Mouse (Mus musculus): ENCODE measurements at regions not wholly inside any gene's neighbourhood (a gene's known extent, or its start where the extent isn't known, plus 50 kb on each side); places are given as distances from the start of the nearest gene placed in this dataset.

GRCm38 (mm10) chr2:129883417-129883816 is 83.1 kb downstream of the Stk35 start:
- ATAC-seq (ENCODE audit: low read depth): no peak
- WGBS (ENCODE audit: insufficient replicate concordance): 27% methylated on average over 6 of the region's 6 CpGs
- Histone ChIP-seq H3K9ac (no peak overlapping the region), H3K4me3 (replicated peaks) (no peak overlapping the region), H3K4me2 (no peak overlapping the region), H3K36me3 (no peaks in the 10 kb centered on the region), H3K27ac (no peak overlapping the region), H3K27me3 (no peaks in the 10 kb centered on the region), H3K9me3 (replicated peaks) (no peaks in the 10 kb centered on the region), H3K4me1 (replicated peaks) (no peaks in the 10 kb centered on the region)
- DNase-seq: no peak

GRCm38 (mm10) chr2:129884316-129884715 is 84.0 kb downstream of the Stk35 start:
- ATAC-seq (ENCODE audit: low read depth) (no peak), DNase-seq (no peak)
- H3K36me3 ChIP-seq: no peaks in the 10 kb centered on the region
- H3K4me1 ChIP-seq (replicated peaks): no peaks in the 10 kb centered on the region
- H3K9ac ChIP-seq: no peak overlapping the region
- 76% methylated on average over 3 of the region's 3 CpGs for WGBS (ENCODE audit: insufficient replicate concordance)
- no peaks in the 10 kb centered on the region for H3K9me3 ChIP-seq (replicated peaks)
- no peak overlapping the region for H3K4me3 ChIP-seq (replicated peaks)
- no peaks in the 10 kb centered on the region for H3K27me3 ChIP-seq
- no peak overlapping the region for H3K4me2 ChIP-seq
- H3K27ac ChIP-seq: no peak overlapping the region

- whole genome bisulfite sequencing (ENCODE audit: insufficient replicate concordance): 79% methylated on average over 7 of the region's 7 CpGs
- no peak overlapping the region for H3K9ac ChIP-seq
Observed at GRCm38 (mm10) chr2:129885536-129885935, 85.2 kb downstream of the Stk35 start.

GRCm38 (mm10) chr2:129893231-129893630 is 92.9 kb downstream of the Stk35 start:
- no peak overlapping the region for H3K27ac ChIP-seq

More at GRCm38 (mm10) chr2:129885536-129885935, 85.2 kb downstream of the Stk35 start:
- Histone ChIP-seq H3K4me1 (replicated peaks) (no peaks in the 10 kb centered on the region), H3K27ac (no peak overlapping the region), H3K36me3 (no peaks in the 10 kb centered on the region), H3K9me3 (replicated peaks) (no peaks in the 10 kb centered on the region), H3K4me2 (no peak overlapping the region), H3K4me3 (replicated peaks) (no peak overlapping the region), H3K27me3 (no peaks in the 10 kb centered on the region)
- DNase-seq (no peak), ATAC-seq (ENCODE audit: low read depth) (no peak)

GRCm38 (mm10) chr2:129893832-129894231 is 93.5 kb downstream of the Stk35 start:
- DNase-seq: no peak
- Histone ChIP-seq H3K9me3 (replicated peaks) (no peaks in the 10 kb centered on the region), H3K36me3 (no peaks in the 10 kb centered on the region), H3K27me3 (no peaks in the 10 kb centered on the region), H3K4me3 (replicated peaks) (no peak overlapping the region), H3K4me1 (replicated peaks) (no peaks in the 10 kb centered on the region), H3K4me2 (no peak overlapping the region), H3K27ac (no peak overlapping the region), H3K9ac (no peak overlapping the region)
- WGBS (ENCODE audit: insufficient replicate concordance): 67% methylated on average over 5 of the region's 5 CpGs
- ATAC-seq (ENCODE audit: low read depth): no peak

More at GRCm38 (mm10) chr2:129893231-129893630, 92.9 kb downstream of the Stk35 start:
- 27% methylated on average over 7 of the region's 7 CpGs for WGBS (ENCODE audit: insufficient replicate concordance)
- no peak overlapping the region for H3K4me2 ChIP-seq
- H3K27me3 ChIP-seq: no peaks in the 10 kb centered on the region
- H3K9me3 ChIP-seq (replicated peaks): no peaks in the 10 kb centered on the region
- ATAC-seq (ENCODE audit: low read depth) (no peak), DNase-seq (no peak)
- no peak overlapping the region for H3K9ac ChIP-seq
- H3K36me3 ChIP-seq: no peaks in the 10 kb centered on the region
- no peaks in the 10 kb centered on the region for H3K4me1 ChIP-seq (replicated peaks)
- no peak overlapping the region for H3K4me3 ChIP-seq (replicated peaks)

GRCm38 (mm10) chr2:129894906-129895305 is 94.6 kb downstream of the Stk35 start:
- DNase-seq (no peak), ATAC-seq (ENCODE audit: low read depth) (no peak)
- Histone ChIP-seq H3K27me3 (no peaks in the 10 kb centered on the region), H3K4me2 (no peak overlapping the region), H3K4me3 (replicated peaks) (no peak overlapping the region), H3K27ac (no peak overlapping the region), H3K36me3 (no peaks in the 10 kb centered on the region), H3K4me1 (replicated peaks) (no peaks in the 10 kb centered on the region), H3K9me3 (replicated peaks) (no peaks in the 10 kb centered on the region), H3K9ac (no peak overlapping the region)
- 42% methylated on average over 8 of the region's 8 CpGs for WGBS (ENCODE audit: insufficient replicate concordance)

GRCm38 (mm10) chr2:129895369-129895768 is 95.1 kb downstream of the Stk35 start:
- Histone ChIP-seq H3K36me3 (no peaks in the 10 kb centered on the region), H3K4me1 (replicated peaks) (no peaks in the 10 kb centered on the region), H3K4me2 (no peak overlapping the region), H3K27me3 (no peaks in the 10 kb centered on the region), H3K4me3 (replicated peaks) (no peak overlapping the region), H3K9me3 (replicated peaks) (no peaks in the 10 kb centered on the region), H3K9ac (no peak overlapping the region), H3K27ac (no peak overlapping the region)
- WGBS (ENCODE audit: insufficient replicate concordance): 26% methylated on average over 6 of the region's 6 CpGs
- DNase-seq (no peak), ATAC-seq (ENCODE audit: low read depth) (no peak)

- H3K4me3 ChIP-seq (replicated peaks): no peak overlapping the region
- ATAC-seq (ENCODE audit: low read depth): no peak
- WGBS (ENCODE audit: insufficient replicate concordance): 63% methylated on average over 4 of the region's 4 CpGs
Observed at GRCm38 (mm10) chr2:129896696-129897095, 96.4 kb downstream of the Stk35 start.

GRCm38 (mm10) chr2:129903383-129904135 is 103.2 kb downstream of the Stk35 start:
- no peak overlapping the region for H3K4me3 ChIP-seq (replicated peaks)
- H3K4me2 ChIP-seq: no peak overlapping the region
- 12% methylated on average over 4 of the region's 4 CpGs for WGBS (ENCODE audit: insufficient replicate concordance)
- H3K36me3 ChIP-seq: no peaks in the 10 kb centered on the region
- DNase-seq: no peak
- no peak overlapping the region for H3K9ac ChIP-seq
- no peaks in the 10 kb centered on the region for H3K9me3 ChIP-seq (replicated peaks)
- no peak for ATAC-seq (ENCODE audit: low read depth)
- peaks cover 11% of the 10 kb centered on the region for H3K4me1 ChIP-seq (replicated peaks)
- H3K27me3 ChIP-seq: peaks cover 7% of the 10 kb centered on the region
- H3K27ac ChIP-seq: no peak overlapping the region

More at GRCm38 (mm10) chr2:129896696-129897095, 96.4 kb downstream of the Stk35 start:
- H3K36me3 ChIP-seq: no peaks in the 10 kb centered on the region
- no peak for DNase-seq
- H3K27ac ChIP-seq: no peak overlapping the region
- no peaks in the 10 kb centered on the region for H3K4me1 ChIP-seq (replicated peaks)
- H3K4me2 ChIP-seq: no peak overlapping the region
- H3K9ac ChIP-seq: no peak overlapping the region
- no peaks in the 10 kb centered on the region for H3K9me3 ChIP-seq (replicated peaks)
- H3K27me3 ChIP-seq: no peaks in the 10 kb centered on the region

GRCm38 (mm10) chr2:129904753-129905152 is 104.4 kb downstream of the Stk35 start:
- Histone ChIP-seq H3K4me2 (no peak overlapping the region), H3K9ac (no peak overlapping the region), H3K4me3 (replicated peaks) (no peak overlapping the region), H3K27me3 (peaks cover 19% of the 10 kb centered on the region), H3K9me3 (replicated peaks) (no peaks in the 10 kb centered on the region), H3K4me1 (replicated peaks) (peaks cover 11% of the 10 kb centered on the region), H3K27ac (no peak overlapping the region), H3K36me3 (no peaks in the 10 kb centered on the region)
- 18% methylated on average over 7 of the region's 7 CpGs for WGBS (ENCODE audit: insufficient replicate concordance)
- DNase-seq (no peak), ATAC-seq (ENCODE audit: low read depth) (no peak)

- H3K9me3 ChIP-seq (replicated peaks): no peaks in the 10 kb centered on the region
- no peaks in the 10 kb centered on the region for H3K36me3 ChIP-seq
- H3K27ac ChIP-seq: no peak overlapping the region
- no peak overlapping the region for H3K9ac ChIP-seq
- DNase-seq: no peak
- H3K4me3 ChIP-seq (replicated peaks): no peak overlapping the region
- no peak for ATAC-seq (ENCODE audit: low read depth)
- H3K4me1 ChIP-seq (replicated peaks): 0 out of 2 replicates have a peak, but pooled peaks cover 2% of the 10 kb centered on the region
- H3K4me2 ChIP-seq: no peak overlapping the region
- peaks cover 21% of the 10 kb centered on the region for H3K27me3 ChIP-seq
- WGBS (ENCODE audit: insufficient replicate concordance): 11% methylated on average over 28 of the region's 28 CpGs
Observed at GRCm38 (mm10) chr2:129908701-129909425, 103.3 kb upstream of the Tgm3 start.
